Mouse (Mus musculus) heart, adult 9 months (tissue): ENCODE measurements around the gene Mgat4a.

Experiments
- DNase-seq, 2 experiments: peaks; one replicate each; pipeline ENCODE4 v3.0.0; 2022; ENCODE audit warnings: low spot score in 2 of 2

Mgat4a gene

DNA sequence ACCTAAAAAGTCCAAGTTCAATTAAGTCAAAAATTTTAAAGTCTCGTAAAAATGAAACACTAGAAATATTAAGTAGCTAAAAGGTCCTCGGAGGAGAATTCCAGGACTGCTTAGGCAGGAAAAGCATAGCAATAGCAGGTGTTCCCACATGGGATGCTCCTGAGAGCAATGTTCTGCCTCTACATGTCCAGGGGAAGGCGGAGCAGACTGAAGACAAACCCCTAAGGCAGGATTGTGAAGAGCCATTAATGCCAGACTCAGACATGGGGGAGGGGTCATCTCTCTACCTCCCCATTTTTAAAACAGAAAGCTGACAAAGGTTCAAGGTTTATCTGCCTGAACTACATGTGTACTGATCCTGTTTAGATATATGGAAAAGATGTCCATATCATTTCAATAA lies 45.7 kb downstream of the Mgat4a start:
- DNase-seq: no peak

DNA sequence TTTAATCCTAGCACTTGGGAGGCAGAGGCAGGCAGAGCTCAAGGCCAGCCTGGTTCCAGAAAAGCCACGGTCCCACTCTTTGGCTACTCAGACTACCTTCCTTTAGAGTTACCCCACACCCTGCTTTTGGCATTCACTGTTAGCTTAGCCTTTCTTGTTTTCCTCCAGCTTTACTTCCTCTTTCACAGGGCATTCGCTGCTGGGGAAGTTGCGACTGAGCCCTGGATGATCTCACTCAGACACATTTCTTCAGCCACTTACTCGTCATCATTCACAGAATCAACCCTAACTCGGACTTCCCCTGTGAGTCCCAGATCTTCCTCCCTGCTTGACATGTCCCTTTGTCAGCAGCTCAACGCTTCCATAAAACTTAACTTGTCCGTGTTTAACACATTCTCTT lies 49.1 kb downstream of the Mgat4a start:
- peak; percentile 48 to 69 for DNase-seq

DNA sequence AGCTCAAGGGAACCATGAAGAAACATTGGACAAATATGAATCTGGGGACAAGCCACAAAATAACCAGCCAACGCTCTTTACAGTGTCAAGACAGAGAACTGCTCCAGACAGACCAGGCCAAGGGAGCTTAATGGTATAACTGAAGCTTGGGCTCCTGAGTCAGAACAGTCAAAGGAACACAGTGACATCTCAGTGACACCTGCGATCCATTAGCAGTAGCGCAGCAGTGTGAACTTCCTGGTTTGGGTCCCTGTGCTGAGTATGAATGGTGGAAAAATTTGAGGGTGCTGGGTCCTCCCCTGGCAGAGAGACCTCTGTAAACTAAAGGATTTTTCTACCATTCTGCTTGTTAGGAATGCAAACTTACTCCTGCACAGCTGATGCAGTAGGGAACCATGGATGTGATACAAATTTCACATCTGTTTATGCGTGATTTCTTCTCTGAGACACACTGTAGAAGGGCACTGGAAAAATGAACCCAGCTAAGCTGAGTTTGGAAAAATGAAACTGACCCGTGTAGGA lies 50.1 kb downstream of the Mgat4a start:
- no peak for DNase-seq

DNA sequence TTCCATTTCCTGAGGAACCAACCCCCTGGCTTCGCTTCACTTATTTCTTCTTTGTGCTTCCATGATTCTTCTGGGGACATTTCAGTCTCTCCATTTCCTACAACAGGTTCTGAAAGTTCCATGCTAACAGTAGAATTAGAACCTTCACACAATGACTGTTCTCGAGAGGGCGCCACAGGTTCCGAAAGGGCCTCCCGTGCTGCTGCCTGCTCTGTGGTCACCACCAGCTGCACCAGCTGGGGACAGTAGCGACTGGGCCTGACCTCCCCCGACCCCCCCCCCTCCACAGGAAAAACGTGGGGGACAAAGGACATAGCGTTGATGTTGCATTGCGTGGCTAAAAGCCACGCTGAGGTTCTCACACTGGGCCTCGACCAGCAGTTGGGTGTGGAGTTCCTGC lies 52.3 kb downstream of the Mgat4a start:
- DNase-seq: no peak

DNA sequence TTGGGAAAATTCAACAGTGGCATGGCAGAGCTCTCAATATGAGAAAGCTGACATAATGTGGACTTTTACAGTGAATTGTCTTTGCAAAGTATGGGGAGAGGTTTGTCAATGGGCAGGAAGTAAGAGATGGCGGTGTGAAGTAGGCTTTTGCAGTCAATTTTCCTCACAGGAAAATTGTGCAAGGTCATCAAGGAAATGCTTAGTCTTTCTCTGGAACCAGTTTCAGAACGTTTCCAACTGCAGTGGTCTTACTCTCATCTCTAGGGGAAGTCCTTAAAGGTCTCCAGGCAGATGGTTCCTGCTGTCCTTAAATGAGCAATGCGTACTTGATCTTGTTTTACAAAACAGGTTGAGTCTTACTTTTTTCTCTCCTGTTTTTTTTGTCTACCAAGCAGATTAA lies 53.8 kb downstream of the Mgat4a start:
- DNase-seq: no peak

DNA sequence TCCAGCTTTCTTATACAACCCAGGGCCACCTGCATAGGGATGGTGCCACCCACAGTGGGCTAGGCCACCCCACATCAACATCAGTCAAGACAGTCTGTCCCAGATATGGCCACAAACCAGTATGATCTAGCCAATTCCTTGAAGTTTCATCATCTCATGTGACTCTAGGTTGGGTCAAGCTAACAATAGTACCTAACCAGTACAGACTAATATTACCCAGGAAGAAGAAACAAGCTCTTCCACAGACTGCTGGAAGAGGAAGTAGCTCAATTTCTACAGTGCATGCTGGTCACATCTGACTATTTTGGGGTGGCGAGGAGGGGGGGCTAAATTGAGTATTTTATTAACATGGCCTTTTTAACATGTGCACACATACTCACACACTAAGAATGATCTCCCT lies 54.4 kb downstream of the Mgat4a start:
- no peak for DNase-seq

DNA sequence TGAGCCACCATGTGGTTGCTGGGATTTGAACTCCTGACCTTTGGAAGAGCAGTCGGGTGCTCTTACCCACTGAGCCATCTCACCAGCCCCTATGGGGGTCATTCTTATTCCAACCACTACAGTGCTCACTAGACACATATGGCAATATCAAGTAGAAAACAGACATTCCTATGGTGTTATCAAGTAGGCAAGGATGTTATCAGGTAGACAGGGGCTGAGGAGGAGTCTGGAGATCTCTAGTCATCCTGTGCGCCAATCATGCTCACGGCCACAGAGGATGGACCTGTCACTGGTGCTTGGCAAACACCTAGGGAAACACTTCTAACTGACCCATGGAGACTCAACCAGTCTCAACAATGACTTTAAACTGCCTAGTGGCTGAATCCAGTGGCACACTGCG lies 56.2 kb downstream of the Mgat4a start:
- no peak for DNase-seq

DNA sequence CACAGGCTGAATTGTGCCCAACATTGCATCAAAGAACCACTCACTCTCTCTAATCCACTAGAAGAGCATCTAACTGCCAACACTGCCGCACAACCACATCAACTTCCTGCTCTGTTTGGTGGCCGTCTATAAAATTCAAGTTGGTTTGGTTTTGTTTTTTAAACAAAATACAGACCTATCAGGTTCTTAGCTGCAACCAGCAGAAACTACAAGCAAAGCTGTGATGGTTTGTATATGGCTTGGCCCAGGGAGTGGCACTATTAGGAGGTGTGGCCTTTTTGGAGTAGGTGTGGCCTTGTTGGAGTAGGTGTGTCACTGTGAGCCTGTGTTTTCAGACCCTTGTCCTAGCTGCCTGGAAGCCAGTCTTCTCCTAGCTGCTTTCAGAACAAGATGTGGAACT lies 59.5 kb downstream of the Mgat4a start:
- no peak for DNase-seq

DNA sequence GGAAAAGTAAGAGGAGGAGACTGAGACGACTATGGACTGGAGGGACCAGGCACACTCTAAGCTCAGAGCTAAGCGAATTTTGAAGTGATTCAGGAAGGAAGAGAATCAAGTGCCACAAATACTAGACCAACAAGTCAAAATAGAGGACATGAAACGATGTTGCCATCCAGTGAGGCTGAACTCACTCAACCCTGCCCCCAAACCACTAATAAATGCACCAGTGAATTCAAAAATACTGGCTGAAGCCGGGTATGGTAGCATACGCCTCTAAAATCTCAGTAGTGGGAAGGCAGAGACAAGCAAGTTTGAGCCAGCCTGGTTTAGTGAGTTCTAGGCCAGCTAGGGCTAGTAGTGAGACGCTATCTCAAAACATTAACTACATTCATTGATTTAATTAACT lies 60.1 kb downstream of the Mgat4a start:
- DNase-seq: no peak

DNA sequence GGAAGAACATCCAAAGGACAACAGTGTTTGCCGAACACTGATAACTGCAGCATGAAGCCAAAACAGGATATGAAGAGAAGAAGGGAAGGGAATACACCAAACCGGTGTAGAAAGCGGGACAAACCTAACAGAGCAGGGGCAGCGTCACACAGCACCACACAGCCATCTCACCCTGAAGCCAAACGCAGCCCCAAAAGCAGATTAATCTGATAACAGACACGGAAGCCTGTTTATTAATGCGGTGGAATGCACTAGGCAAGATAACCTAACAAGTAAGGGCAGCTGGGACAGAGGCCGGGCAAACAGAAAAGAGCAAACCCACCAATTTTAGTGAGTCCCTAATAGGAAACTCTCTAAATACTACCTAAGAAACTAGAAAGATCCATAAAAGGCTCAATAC lies 61.1 kb downstream of the Mgat4a start:
- no peak for DNase-seq

DNA sequence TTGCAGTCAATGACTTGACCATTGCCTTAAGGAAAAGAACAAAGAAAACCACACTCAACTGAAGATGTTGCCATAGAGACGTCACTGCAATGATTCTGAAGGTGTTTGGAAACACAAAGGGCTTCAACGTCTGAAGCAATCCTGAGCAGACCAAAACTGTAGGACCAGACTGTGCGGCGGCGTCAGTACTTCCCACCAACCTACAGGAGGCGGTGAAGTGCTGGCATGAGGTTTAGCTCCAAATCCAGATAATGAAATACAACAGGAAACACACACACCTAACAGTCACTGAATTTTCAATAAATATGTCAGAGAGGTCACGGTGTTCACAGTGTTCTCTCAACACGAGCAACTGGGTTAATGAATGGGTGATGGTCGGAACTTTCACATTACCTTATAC lies 61.7 kb downstream of the Mgat4a start:
- no peak for DNase-seq

DNA sequence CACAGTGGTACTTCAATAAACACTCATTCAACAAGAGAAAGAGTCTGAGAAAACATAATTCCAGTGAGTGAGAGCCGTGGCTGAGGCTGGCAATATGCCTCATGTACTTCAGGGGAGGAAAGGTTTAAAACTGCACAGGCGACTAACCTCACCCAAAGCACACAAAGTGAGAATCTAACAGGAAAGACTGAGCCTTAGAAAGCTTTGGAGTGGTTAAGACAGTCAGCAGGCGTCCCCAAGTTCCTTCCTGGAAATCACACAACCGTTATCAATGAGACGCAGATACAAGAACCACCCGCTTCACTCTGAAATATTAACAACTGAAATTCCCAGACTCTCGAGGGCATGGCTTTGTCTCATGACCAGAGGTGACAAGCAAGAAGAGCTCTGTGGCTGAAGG lies 62.4 kb downstream of the Mgat4a start:
- no peak for DNase-seq

DNA sequence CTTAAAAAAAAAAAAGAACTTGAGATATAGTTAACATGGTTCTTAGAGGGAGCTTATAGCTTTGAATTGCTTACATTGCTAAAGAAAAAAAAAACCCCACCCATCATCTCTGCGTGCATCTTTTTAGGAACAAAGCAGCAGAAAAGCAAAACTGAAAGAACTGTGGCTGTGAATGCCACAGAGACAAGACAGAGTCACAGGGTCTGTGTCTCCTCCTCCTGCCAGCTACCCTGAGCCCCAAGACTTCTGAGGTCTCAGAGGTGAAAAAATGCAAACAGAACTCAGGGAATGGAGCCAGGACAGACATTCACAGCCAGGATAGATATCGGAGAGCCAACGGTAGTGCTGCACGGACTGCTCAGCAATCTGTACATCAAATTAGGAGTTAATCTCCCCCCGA lies 62.9 kb downstream of the Mgat4a start:
- peak in 1 of 2 experiments; percentile 19 for DNase-seq

DNA sequence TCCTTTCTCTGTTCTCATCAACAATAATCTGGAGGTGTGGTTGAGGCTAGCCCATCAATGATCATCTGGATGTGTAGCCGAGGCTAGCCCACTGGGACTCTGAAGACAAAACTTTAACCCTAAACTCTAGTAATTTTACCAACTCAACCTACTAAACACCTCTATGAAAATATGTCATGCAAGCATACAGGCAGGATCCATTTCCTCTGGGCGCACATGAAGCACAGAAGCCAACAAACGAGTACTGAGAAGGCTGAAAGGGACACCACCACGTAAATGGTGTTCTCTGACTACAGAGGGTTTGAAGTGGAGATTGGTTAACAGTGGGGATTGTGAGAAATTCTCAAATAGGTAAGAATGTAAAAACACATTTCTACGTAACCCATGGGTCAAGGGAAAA lies 63.6 kb downstream of the Mgat4a start:
- DNase-seq: no peak

DNA sequence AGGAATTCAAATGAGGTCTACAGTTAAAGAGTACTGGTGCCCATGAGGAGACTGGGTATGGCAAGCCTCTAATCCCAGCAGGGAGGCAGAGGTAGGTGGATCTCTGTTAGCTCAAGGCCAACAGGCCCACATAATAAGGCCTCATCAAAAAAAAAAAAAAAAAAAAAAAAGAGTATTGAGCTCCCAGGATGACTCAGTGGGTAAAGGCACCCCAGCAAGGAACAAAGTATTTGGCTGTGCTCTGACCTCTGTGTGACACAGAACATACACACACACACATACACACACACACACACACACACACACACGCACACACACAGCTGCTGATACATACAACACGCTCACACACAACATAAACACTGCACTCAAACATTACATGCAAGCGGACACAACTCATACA lies 65.5 kb downstream of the Mgat4a start:
- DNase-seq: no peak

DNA sequence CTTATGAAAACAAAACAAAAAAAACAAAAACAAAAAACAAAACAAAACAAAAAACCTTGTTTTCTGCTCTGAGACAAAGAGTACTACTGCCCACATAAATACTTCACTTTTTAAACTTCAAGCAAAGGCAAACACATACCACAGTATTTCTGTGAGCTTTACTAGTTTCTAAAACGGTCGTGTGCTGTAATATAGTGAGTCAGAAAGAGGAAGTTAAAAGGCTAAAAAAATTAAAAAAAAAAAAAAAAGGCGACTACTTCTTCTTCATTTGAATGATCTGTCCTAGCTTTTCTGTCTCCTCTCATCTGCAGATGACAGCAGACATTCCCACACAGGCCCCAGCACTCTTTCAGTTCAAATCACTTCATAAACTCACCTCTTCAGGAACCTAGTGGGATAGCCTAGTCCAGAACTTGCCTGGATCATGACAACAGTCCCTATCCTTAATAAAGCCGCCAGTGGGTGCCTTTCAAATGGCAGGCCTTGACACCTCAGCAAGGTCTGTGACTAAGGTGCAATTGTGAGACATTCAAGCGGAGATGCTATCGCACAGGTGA lies 66.1 kb downstream of the Mgat4a start:
- DNase-seq: no peak

DNA sequence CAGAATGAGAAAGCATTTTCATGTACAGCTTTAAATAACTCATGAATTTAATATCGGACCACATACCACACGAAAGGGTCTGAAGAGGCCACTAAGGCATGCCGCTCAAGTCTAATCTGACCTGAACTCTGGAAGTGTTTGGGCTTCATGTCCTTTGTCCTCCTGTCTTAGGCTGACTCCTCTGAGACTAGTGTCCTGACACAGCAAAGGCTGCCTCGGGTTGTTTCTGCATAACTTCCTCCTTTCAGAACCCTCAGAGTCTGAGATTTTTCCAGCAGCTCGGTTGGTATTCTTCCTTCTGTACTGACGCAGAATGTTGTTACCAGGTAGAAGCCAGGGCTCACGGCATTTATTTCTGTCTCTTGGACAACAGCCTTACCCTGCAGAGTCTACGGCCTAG lies 66.8 kb downstream of the Mgat4a start:
- DNase-seq: peak in 1 of 2 experiments; percentile 19

DNA sequence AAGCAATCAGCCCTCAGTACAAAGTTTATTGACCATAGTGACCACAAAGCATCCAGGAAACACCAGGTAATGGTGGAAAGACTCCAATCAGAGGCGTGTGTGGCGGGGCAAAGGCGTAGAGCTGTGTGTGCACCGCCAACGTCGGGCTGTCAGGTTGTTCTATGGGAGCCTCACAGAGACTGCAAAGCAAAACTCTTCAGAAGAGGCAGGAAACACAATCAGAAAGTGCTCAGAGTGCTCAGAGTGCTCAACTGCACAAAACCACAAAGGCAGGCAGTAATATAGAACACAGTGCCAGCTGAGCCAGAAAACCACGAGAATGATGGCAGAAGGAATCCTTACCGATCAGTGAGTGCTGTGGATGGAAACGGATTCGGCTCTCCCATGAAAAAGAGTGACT lies 67.6 kb downstream of the Mgat4a start:
- no peak for DNase-seq

DNA sequence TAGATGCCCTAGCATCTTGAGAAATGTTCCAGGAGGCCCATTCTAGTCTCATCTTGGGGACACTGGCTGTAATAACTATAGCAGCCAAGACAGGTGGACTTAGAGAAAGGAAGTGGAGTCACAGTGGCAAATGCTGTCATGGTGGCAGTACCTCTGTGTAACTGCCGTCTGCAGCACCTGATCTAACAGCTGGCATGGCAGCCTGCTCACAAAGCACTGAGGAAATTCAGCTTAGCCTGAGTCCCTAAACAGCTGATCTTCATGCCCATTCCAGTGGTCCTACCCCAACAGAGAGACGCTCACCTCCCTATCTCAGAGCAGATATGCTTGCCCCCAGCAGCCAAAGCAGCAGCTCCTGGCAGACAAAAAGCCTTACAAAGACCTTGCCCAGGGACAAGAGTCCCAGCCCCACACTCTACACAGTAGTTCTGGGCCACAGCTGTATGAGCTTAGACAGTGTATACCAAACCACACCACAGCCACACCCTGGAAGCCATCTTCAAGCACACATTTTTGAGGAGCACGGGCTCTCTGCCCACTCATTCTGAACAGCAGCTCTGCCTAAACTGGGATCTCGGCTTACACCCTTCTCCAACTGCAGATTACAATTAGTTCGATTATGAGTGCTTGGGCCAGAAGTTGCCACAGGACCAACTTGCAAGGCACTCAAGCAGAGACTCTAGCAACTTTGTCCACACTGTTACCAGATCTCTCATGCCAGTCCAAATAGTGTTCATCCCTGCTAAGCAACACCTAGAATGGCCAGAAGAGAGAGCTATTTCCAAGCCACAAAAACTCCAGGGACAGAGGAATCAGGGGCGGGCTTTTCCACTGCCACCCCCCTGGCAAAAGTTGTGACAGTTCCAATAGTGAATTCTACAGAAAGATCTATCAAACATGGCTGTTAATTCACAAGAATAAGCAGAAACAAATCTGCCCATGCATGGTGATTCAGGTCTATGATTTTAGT lies 69.4 kb downstream of the Mgat4a start:
- DNase-seq: no peak

DNA sequence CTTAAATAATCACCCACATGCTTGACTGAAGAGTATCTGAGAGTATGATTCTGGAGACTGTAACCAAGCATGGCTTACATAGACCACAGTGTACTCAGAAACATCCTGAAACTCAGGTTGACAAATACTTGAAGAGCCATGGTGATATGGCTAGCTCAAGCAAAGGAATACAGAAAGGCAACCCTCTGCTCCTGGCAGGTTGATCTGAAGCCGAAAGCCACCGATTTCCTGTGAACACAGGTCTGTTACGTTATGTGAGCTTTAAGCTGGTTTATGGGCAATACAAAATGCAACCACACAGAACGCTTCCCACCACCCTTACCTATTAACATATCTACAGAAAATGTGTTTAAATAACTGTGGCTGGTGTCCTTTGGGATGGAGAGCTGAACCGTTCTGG lies 71.8 kb downstream of the Mgat4a start:
- DNase-seq: no peak

DNA sequence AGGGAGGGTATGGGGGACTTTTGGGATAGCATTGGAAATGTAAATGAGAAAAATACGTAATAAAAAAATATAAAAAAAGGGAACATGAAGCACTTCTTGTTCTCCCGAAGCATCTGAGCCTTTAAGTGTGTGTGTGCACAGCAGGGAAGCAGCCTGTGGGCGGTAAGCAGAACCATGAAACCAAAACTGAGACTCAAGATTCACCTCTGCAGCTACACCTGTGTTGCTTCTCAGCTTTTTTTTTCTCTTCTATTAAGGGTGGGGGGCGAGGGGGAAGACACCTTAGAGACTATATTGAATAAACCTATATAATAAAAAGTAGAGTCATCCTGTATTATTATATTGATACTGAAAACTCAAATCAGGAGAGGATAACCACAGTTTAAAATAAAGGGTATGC lies 73.0 kb downstream of the Mgat4a start:
- no peak for DNase-seq

DNA sequence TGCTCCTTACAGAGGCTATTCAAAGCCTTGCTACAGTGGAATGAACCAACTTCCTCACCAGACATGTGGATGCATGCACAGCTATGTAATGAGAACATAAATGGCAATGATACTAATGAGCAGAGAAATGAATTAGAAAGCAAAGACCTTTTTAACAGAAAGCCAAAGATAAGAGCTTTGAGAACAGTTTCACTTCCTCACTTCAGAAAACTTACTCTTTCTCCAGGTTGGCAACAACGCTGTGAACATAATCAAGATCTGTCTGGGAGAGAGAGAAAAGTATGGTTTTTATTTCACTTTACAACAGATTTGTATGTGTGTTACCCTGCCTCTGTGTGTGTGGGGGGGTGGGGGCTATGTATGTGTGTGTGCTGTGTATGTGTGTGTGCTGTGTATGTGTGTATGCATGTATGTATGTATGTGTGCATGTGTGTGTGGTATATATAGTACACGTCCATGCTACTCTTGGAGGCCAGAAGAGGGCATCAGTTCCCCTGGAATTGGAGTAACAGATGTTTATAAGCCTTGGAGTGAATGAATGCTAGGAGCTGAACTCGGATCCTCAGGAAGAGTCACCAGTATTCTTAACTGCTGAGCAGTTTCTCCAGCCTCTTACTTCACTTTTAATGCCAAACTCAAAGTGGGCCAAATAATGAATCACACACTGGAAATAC lies 74.4 kb downstream of the Mgat4a start:
- DNase-seq: no peak
